Mouse (Mus musculus) midbrain, embryonic 11.5 days (tissue): ENCODE results near the gene P2rx7. TPM values are rescaled to one million over a fixed set of nuclear protein-coding genes. Genes with fewer than 3 reads are reported as not detected.

Experiments
- ATAC-seq: fragments of 200-750 bp; cut with Nextera tagmentation; 2 replicates; pipeline ENCODE4 v1.8.0; 2017; ENCODE audit warnings: moderate TSS enrichment, moderate library complexity; ENCODE audit not compliant: low FRiP score
- DNase-seq: peaks from one replicate; pipeline ENCODE4 v3.0.0; 2015; ENCODE audit warnings: low spot score; ENCODE audit errors: missing footprints
- H3K27ac ChIP-seq: fragments of 300-500 bp; sonication (generic); 2 replicates; pipeline ENCODE4 v1.5.1; 2014; ENCODE audit warnings: low read depth, low read length
- H3K27me3 ChIP-seq: fragments of 300-500 bp; sonication (generic); 2 replicates; pipeline ENCODE4 v1.6.1; 2014; ENCODE audit warnings: mild to moderate bottlenecking, low read length, moderate library complexity, mixed read lengths; ENCODE audit not compliant: control insufficient read depth, insufficient read depth
- H3K36me3 ChIP-seq: fragments of 300-500 bp; sonication (generic); 2 replicates; pipeline ENCODE4 v1.6.1; 2014; ENCODE audit warnings: mild to moderate bottlenecking, low read length, moderate library complexity, mixed read lengths; ENCODE audit not compliant: control insufficient read depth, insufficient read depth
- H3K4me1 ChIP-seq: fragments of 300-500 bp; sonication (generic); 2 replicates; pipeline ENCODE4 v1.6.1; 2014; ENCODE audit warnings: low read length; ENCODE audit not compliant: control insufficient read depth, insufficient read depth
- H3K4me2 ChIP-seq: fragments of 300-500 bp; sonication (generic); 2 replicates; pipeline ENCODE4 v1.6.1; 2014; ENCODE audit warnings: mild to moderate bottlenecking, moderate library complexity
- H3K4me3 ChIP-seq: fragments of 300-500 bp; sonication (generic); 2 replicates; pipeline ENCODE4 v1.5.1; 2014; ENCODE audit warnings: low read depth, low read length
- H3K9ac ChIP-seq: fragments of 300-500 bp; sonication (generic); 2 replicates; pipeline ENCODE4 v1.6.1; 2014; ENCODE audit warnings: low read length
- H3K9me3 ChIP-seq: fragments of 300-500 bp; sonication (generic); 2 replicates; pipeline ENCODE4 v1.6.1; 2016; ENCODE audit warnings: low read length; ENCODE audit not compliant: control insufficient read depth
- WGBS: fragments of 180-500 bp; shearing (Covaris S2); extraction: QIAGEN DNeasy Blood & Tissue Kit; methylation state at CpG from one replicate; pipeline ENCODE4 v1.1.7; 2014; 5-methylcytosine and 5-hydroxymethylcytosine counted together
- polyA plus RNA-seq: library from polyadenylated mRNA; unstranded; fragments of >200 nt; fragmentation: Nextera tagmentation; extraction: Ambion mirVana; gene quantifications from 2 replicates; pipeline ENCODE4 v1.2.1, GENCODE M21; 2014

The P2rx7 gene
- polyA plus RNA-seq, 1 experiment from 2014 or later, result 0.63 TPM

- no peaks in the 10 kb centered on the region for H3K27me3 ChIP-seq
- H3K4me1 ChIP-seq, result peaks cover 8% of the 10 kb centered on the region; the same call in 1 of the 2 replicates
- WGBS, result 39% methylated on average over 13 of the region's 13 CpGs
- DNase-seq (peak; percentile 91), ATAC-seq (peak; percentile 79)
- no peaks in the 10 kb centered on the region for H3K9me3 ChIP-seq
- no peak overlapping the region for H3K4me3 ChIP-seq
- H3K36me3 ChIP-seq, result no peaks in the 10 kb centered on the region
- no peak overlapping the region for H3K4me2 ChIP-seq
- H3K9ac ChIP-seq, result no peak overlapping the region
- H3K27ac ChIP-seq, result peak overlapping the region; percentile 52
These were observed 49.9 kb downstream of the P2rx7 start for GRCm38 (mm10) chr5:122693431-122694207.

DNA sequence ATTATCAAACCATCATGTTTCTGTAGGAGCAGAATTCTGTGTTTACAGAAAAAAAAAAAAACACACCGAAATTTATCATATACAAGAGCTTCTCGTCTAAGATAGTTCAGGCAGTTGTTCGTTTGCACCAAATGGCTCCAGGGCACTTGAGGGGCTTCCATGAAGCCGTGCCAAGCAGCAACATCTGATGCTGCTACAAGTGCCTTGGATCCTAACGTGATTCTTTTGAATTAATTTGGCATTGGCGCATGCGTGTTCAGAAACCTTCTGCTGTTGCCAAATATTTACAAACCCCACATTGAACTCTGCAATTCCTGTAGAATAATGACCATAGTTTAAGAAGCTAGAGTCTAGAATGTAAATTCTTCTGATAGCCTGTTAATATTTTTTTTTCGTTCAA, 51.8 kb downstream of the P2rx7 start:
- no peak overlapping the region for H3K9ac ChIP-seq
- no peaks in the 10 kb centered on the region for H3K27me3 ChIP-seq
- H3K27ac ChIP-seq, result no peak overlapping the region
- 91% methylated on average over 8 of the region's 8 CpGs for WGBS
- H3K9me3 ChIP-seq, result no peaks in the 10 kb centered on the region
- DNase-seq (no peak), ATAC-seq (no peak)
- no peak overlapping the region for H3K4me3 ChIP-seq
- H3K4me2 ChIP-seq, result no peak overlapping the region
- H3K36me3 ChIP-seq, result no peaks in the 10 kb centered on the region
- H3K4me1 ChIP-seq, result peaks cover 8% of the 10 kb centered on the region; the same call in 1 of the 2 replicates

GRCm38 (mm10) chr5:122698041-122698700, 54.5 kb downstream of the P2rx7 start:
- 89% methylated on average over 10 of the region's 10 CpGs for WGBS
- no peak overlapping the region for H3K4me3 ChIP-seq

DNA sequence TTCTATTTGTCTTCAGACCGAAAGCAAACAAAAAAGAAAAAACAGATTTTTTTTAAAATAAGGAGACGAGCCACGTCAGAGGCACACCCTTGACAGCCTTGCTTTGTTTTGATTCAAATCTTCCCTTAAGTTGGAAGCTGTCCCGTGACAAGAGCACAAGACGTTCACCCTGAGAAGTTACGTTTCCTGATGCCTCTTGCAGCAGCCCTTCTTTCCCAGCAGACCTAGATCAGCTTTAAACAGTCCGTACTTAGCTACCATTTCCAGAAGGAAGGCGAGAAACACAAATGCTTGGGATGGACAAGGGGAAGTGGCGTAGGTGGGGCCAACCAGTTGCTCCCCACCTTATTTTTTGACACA, 55.0 kb downstream of the P2rx7 start:
- Histone ChIP-seq H3K4me1 (peaks cover 2% of the 10 kb centered on the region; the same call in 1 of the 2 replicates), H3K4me2 (no peak overlapping the region), H3K9me3 (no peaks in the 10 kb centered on the region), H3K36me3 (no peaks in the 10 kb centered on the region), H3K9ac (no peak overlapping the region), H3K4me3 (no peak overlapping the region), H3K27me3 (no peaks in the 10 kb centered on the region), H3K27ac (no peak overlapping the region)
- 81% methylated on average over 9 of the region's 9 CpGs for WGBS
- DNase-seq, result no peak
- ATAC-seq, result no peak

More at GRCm38 (mm10) chr5:122698041-122698700, 54.5 kb downstream of the P2rx7 start:
- Histone ChIP-seq H3K27me3 (no peaks in the 10 kb centered on the region), H3K4me2 (no peak overlapping the region), H3K9me3 (no peaks in the 10 kb centered on the region), H3K36me3 (no peaks in the 10 kb centered on the region), H3K27ac (no peak overlapping the region), H3K9ac (no peak overlapping the region), H3K4me1 (peaks cover 7% of the 10 kb centered on the region; the same call in 1 of the 2 replicates)
- no peak for DNase-seq
- ATAC-seq, result no peak

- Histone ChIP-seq H3K9ac (no peak overlapping the region), H3K27me3 (no peaks in the 10 kb centered on the region), H3K4me1 (no peaks in the 10 kb centered on the region), H3K27ac (no peak overlapping the region), H3K36me3 (no peaks in the 10 kb centered on the region), H3K4me2 (no peak overlapping the region), H3K9me3 (no peaks in the 10 kb centered on the region), H3K4me3 (no peak overlapping the region)
- ATAC-seq (no peak), DNase-seq (no peak)
- 90% methylated on average over 12 of the region's 12 CpGs for WGBS
These were observed 56.6 kb downstream of the P2rx7 start for GRCm38 (mm10) chr5:122700109-122700836.

GRCm38 (mm10) chr5:122700837-122701212, 57.1 kb downstream of the P2rx7 start:
- ATAC-seq, result no peak
- Histone ChIP-seq H3K4me3 (no peak overlapping the region), H3K4me1 (no peaks in the 10 kb centered on the region), H3K9me3 (no peaks in the 10 kb centered on the region), H3K9ac (no peak overlapping the region), H3K4me2 (no peak overlapping the region), H3K36me3 (no peaks in the 10 kb centered on the region), H3K27me3 (no peaks in the 10 kb centered on the region), H3K27ac (no peak overlapping the region)
- 78% methylated on average over 5 of the region's 5 CpGs for WGBS
- DNase-seq, result no peak

DNA sequence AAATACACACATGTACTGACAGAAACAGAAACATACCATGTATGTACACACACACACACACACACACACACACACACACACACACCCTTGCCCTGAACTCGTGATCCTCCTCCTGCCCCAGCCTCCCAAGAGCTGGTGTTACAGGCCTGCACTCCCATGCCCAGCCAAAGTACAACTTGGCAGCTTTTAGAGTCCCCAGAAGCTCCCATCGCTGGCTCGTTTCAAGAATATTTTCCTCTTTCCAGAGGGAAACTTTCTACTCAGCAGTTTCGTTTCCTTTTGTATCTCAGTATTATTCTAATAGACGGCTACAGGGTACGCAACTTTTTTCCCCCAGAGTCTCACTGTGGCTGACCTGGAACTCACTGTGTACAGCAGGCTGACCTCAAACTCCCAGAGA, 58.4 kb downstream of the P2rx7 start:
- Histone ChIP-seq H3K27me3 (no peaks in the 10 kb centered on the region), H3K27ac (no peak overlapping the region), H3K4me1 (peaks cover 5% of the 10 kb centered on the region; the same call in 1 of the 2 replicates), H3K36me3 (no peaks in the 10 kb centered on the region), H3K9ac (no peak overlapping the region), H3K4me3 (no peak overlapping the region), H3K9me3 (no peaks in the 10 kb centered on the region), H3K4me2 (no peak overlapping the region)
- 83% methylated on average over 6 of the region's 6 CpGs for WGBS
- ATAC-seq (no peak), DNase-seq (no peak)

DNA sequence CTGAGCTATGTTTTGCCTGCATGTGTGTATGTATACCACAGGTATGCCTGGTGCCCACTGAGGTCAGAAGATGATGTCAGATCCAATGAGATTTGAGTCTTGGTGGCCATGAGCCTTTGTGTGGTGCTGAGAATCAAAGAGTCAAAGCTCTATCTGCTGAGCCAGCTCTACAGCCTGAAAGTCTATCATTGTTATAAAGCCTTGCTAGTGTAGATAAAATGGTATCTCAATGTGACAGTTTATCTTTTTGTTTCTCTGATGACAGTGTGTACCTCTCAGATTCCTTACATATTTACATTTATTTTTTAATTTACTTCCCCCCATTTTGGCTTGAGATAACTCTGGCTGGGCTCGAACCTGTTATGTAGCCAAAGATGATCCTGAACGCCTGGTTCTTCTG, 59.9 kb downstream of the P2rx7 start:
- H3K4me1 ChIP-seq, result peaks cover 11% of the 10 kb centered on the region
- H3K9ac ChIP-seq, result no peak overlapping the region
- no peak overlapping the region for H3K4me3 ChIP-seq
- no peaks in the 10 kb centered on the region for H3K27me3 ChIP-seq
- no peak overlapping the region for H3K4me2 ChIP-seq
- H3K9me3 ChIP-seq, result no peaks in the 10 kb centered on the region
- ATAC-seq (no peak), DNase-seq (no peak)
- no peak overlapping the region for H3K27ac ChIP-seq
- 83% methylated on average over 2 of the region's 2 CpGs for WGBS
- H3K36me3 ChIP-seq, result no peaks in the 10 kb centered on the region

- H3K4me3 ChIP-seq, result no peak overlapping the region
- no peaks in the 10 kb centered on the region for H3K36me3 ChIP-seq
- no peak overlapping the region for H3K4me2 ChIP-seq
- no peaks in the 10 kb centered on the region for H3K9me3 ChIP-seq
- H3K27me3 ChIP-seq, result no peaks in the 10 kb centered on the region
- no peak overlapping the region for H3K27ac ChIP-seq
- 91% methylated on average over 4 of the region's 4 CpGs for WGBS
- no peak for ATAC-seq
- no peak for DNase-seq
- H3K9ac ChIP-seq, result no peak overlapping the region
- peaks cover 11% of the 10 kb centered on the region for H3K4me1 ChIP-seq
These were observed 60.9 kb downstream of the P2rx7 start for GRCm38 (mm10) chr5:122704571-122704970.
